Mouse (Mus musculus): Measurements from ENCODE around the gene Xpo4. TPM values are rescaled to one million over a fixed set of nuclear protein-coding genes. Genes with fewer than 3 reads are reported as not detected.

The Xpo4 gene
- polyA plus RNA-seq, 1 experiment from 2014 or later: 13.1 TPM

DNA sequence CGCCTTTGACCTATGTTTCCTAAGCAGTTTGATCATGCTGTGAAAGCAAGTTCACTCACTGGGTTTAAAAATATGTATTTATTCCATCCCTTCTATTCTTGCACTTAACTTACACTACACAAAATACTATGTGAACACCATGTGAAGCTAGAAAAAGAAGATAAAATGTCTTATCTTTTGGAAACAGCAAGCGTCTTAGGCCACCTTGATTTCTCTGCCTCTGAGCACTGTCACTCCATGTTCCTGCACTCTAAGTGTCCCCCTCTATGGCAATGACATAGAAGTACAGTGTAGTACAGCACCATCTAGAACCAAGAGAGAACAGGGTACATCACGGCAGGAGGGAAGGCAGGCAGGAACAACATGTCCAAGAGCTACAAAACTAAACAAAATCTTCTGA lies 42.3 kb downstream of the Xpo4 start:
- Histone ChIP-seq H3K4me3 (replicated peaks; ENCODE audit: low read length) (no peak overlapping the region), H3K9ac (replicated peaks; ENCODE audit: low read depth, low read length) (no peak overlapping the region), H3K36me3 (ENCODE audit: control insufficient read depth, insufficient read depth) (peaks cover 8% of the 10 kb centered on the region), H3K9me3 (ENCODE audit: control insufficient read depth, low read length) (no peaks in the 10 kb centered on the region), H3K4me2 (ENCODE audit: low read length) (no peak overlapping the region), H3K27me3 (replicated peaks; ENCODE audit: control insufficient read depth, insufficient read depth, low read length) (no peaks in the 10 kb centered on the region), H3K27ac (ENCODE audit: low read length) (no peak overlapping the region), H3K4me1 (replicated peaks; ENCODE audit: control insufficient read depth, insufficient read depth, low read length) (peaks cover 3% of the 10 kb centered on the region)
- no peak for ATAC-seq
- WGBS: 73% methylated on average over 3 of the region's 3 CpGs

DNA sequence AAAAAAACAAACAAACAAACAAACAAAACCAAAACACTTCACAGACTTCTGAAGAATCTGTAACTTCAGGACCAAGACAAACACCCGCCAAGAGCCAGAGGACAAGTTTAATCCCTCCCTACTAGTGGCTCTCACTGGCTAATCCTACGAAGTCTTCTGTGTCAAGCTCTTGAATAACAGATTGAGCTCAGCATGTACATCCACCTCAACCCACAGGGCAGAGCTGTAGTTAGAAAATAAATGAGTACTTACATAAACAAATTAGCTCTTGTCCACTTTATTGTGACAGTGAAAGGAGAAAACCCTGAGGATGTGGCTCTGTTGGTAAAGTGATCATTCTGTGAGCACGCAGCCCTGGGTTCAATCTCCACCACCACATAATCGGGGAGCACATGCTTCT lies 43.5 kb downstream of the Xpo4 start:
- peaks cover 9% of the 10 kb centered on the region; the same call in 1 of the 2 replicates for H3K36me3 ChIP-seq (ENCODE audit: control insufficient read depth, insufficient read depth)
- H3K9ac ChIP-seq (replicated peaks; ENCODE audit: low read depth, low read length): no peak overlapping the region
- H3K4me3 ChIP-seq (replicated peaks; ENCODE audit: low read length): no peak overlapping the region
- H3K4me1 ChIP-seq (replicated peaks; ENCODE audit: control insufficient read depth, insufficient read depth, low read length): peaks cover 3% of the 10 kb centered on the region
- no peaks in the 10 kb centered on the region for H3K27me3 ChIP-seq (replicated peaks; ENCODE audit: control insufficient read depth, insufficient read depth, low read length)
- H3K27ac ChIP-seq (ENCODE audit: low read length): no peak overlapping the region
- H3K9me3 ChIP-seq (ENCODE audit: control insufficient read depth, low read length): no peaks in the 10 kb centered on the region
- WGBS: 54% methylated on average over 4 of the region's 4 CpGs
- no peak overlapping the region for H3K4me2 ChIP-seq (ENCODE audit: low read length)
- no peak for ATAC-seq

DNA sequence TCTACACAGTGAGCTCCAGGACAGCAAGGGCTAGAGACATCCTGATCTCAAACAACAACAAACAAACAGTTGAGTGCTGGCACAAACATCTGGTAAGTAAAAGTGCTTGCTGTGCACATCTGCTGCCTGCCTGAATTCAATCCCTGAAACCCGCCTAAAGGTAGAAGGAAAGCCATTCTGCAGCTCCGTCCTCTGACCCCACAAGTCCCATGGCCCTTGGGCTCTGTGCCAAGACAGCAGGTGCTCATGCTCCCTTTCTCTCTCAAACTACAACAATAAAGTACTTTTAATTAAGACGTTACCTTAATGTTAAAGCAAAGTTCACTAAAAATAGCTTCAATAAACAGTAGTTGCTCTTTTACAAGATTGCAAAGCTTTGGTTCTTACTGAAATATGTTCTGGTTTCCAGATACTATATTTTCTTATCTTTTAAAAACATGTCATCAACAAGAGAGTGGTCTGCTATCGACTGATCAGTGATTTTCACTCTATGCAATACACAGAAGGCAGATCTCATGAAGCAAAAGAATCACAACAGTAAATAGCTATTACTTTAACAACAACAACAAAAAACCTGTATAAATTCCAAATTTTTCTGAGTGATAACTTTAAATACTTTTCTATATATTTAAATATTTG lies 44.5 kb downstream of the Xpo4 start:
- no peak overlapping the region for H3K27ac ChIP-seq (ENCODE audit: low read length)
- 31% methylated on average over 4 of the region's 4 CpGs for WGBS
- ATAC-seq: no peak

DNA sequence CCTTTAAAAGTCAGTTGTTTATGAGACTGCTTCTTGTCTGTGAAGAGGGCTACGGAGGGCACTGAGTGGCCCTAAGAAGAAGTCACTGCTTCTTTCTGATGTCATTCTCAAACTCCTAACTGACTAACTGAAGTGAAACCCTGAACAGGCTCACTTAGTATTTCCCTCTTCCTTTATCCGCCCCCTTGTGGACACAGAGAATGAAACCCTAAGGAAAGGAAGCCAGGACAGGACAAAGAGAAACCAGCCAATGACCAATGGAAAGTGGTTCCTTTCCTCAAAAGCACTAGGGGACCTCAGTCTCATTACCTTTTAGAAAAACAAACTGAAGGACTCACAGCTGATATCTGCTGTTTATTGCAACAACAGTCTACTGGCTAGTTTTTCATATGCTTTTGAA lies 45.7 kb downstream of the Xpo4 start:
- Histone ChIP-seq H3K9ac (replicated peaks; ENCODE audit: low read depth, low read length) (no peak overlapping the region), H3K9me3 (ENCODE audit: control insufficient read depth, low read length) (no peaks in the 10 kb centered on the region), H3K36me3 (ENCODE audit: control insufficient read depth, insufficient read depth) (0 out of 2 replicates have a peak, but pooled peaks cover 4% of the 10 kb centered on the region), H3K4me2 (ENCODE audit: low read length) (no peak overlapping the region), H3K27ac (ENCODE audit: low read length) (no peak overlapping the region), H3K4me3 (replicated peaks; ENCODE audit: low read length) (no peak overlapping the region), H3K4me1 (replicated peaks; ENCODE audit: control insufficient read depth, insufficient read depth, low read length) (peaks cover 3% of the 10 kb centered on the region), H3K27me3 (replicated peaks; ENCODE audit: control insufficient read depth, insufficient read depth, low read length) (no peaks in the 10 kb centered on the region)
- ATAC-seq: peak; percentile 52; the same call in 1 of the 2 replicates
- WGBS: 46% methylated on average over 2 of the region's 2 CpGs

More for the DNA sequence above, 44.5 kb downstream of the Xpo4 start:
- H3K4me2 ChIP-seq (ENCODE audit: low read length): no peak overlapping the region
- H3K36me3 ChIP-seq (ENCODE audit: control insufficient read depth, insufficient read depth): 0 out of 2 replicates have a peak, but pooled peaks cover 5% of the 10 kb centered on the region
- peaks cover 3% of the 10 kb centered on the region for H3K4me1 ChIP-seq (replicated peaks; ENCODE audit: control insufficient read depth, insufficient read depth, low read length)
- H3K27me3 ChIP-seq (replicated peaks; ENCODE audit: control insufficient read depth, insufficient read depth, low read length): no peaks in the 10 kb centered on the region
- H3K9me3 ChIP-seq (ENCODE audit: control insufficient read depth, low read length): no peaks in the 10 kb centered on the region
- no peak overlapping the region for H3K9ac ChIP-seq (replicated peaks; ENCODE audit: low read depth, low read length)
- H3K4me3 ChIP-seq (replicated peaks; ENCODE audit: low read length): no peak overlapping the region

DNA sequence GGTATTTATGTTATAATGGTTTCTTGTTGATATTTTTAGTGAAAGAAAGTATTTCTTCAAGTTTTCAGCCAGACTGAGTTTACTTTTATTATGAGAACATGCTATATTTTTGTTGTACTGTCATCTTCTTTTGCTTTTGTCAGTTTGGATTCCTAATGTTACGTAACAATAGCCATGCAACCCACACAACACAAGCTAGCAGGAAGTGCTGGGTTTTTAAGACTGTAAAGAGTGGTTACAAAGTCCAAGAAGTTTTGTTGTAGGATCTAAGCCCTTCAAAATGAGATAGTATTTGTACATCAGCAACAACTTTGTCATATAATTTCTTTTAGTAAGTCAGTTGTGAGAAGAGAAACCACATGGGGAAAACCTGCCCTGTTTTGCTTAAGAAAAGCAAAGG lies 47.6 kb downstream of the Xpo4 start:
- Histone ChIP-seq H3K9me3 (ENCODE audit: control insufficient read depth, low read length) (no peaks in the 10 kb centered on the region), H3K36me3 (ENCODE audit: control insufficient read depth, insufficient read depth) (0 out of 2 replicates have a peak, but pooled peaks cover 4% of the 10 kb centered on the region), H3K27ac (ENCODE audit: low read length) (no peak overlapping the region), H3K4me3 (replicated peaks; ENCODE audit: low read length) (no peak overlapping the region), H3K9ac (replicated peaks; ENCODE audit: low read depth, low read length) (no peak overlapping the region), H3K4me1 (replicated peaks; ENCODE audit: control insufficient read depth, insufficient read depth, low read length) (peaks cover 3% of the 10 kb centered on the region), H3K27me3 (replicated peaks; ENCODE audit: control insufficient read depth, insufficient read depth, low read length) (no peaks in the 10 kb centered on the region), H3K4me2 (ENCODE audit: low read length) (no peak overlapping the region)
- WGBS: 100% methylated on average over 1 of the region's 1 CpGs
- no peak for ATAC-seq

DNA sequence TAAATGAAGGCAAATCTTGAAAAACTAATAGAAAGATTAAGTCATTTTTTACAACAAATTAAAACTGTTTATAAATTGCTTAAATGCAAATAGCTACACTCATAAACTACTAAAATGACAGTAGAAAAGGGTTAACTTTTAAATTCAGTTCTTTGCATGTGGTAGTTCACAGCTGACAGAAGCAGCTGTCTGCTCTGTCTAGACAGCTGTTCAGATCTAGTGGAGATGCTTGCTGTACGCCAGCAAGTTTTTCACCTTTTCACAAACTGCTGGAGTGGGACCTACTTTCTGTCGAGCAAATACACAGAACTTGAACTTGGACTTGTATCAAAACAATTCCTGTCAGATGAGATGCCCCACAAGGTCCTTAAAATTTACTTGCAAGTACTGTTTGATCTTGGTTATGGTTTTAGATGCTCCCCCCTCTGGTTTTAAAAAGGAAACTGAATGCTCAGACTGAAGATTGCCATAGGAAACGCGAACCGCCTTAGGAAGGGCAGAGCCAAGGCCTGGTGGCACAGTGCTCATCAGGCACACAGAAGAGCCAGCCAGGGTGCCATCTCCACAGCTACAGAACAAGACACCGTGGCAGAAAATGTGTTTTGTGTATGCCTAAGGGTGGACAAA lies 48.8 kb downstream of the Xpo4 start:
- H3K27ac ChIP-seq (ENCODE audit: low read length): no peak overlapping the region
- H3K4me1 ChIP-seq (replicated peaks; ENCODE audit: control insufficient read depth, insufficient read depth, low read length): no peaks in the 10 kb centered on the region; the same call in none of the 2 replicates
- H3K4me2 ChIP-seq (ENCODE audit: low read length): no peak overlapping the region
- H3K9me3 ChIP-seq (ENCODE audit: control insufficient read depth, low read length): no peaks in the 10 kb centered on the region
- 0 out of 2 replicates have a peak, but pooled peaks cover 4% of the 10 kb centered on the region for H3K36me3 ChIP-seq (ENCODE audit: control insufficient read depth, insufficient read depth)
- no peak overlapping the region for H3K4me3 ChIP-seq (replicated peaks; ENCODE audit: low read length)
- ATAC-seq: no peak
- no peak overlapping the region for H3K9ac ChIP-seq (replicated peaks; ENCODE audit: low read depth, low read length)
- WGBS: 59% methylated on average over 6 of the region's 6 CpGs
- H3K27me3 ChIP-seq (replicated peaks; ENCODE audit: control insufficient read depth, insufficient read depth, low read length): no peaks in the 10 kb centered on the region

DNA sequence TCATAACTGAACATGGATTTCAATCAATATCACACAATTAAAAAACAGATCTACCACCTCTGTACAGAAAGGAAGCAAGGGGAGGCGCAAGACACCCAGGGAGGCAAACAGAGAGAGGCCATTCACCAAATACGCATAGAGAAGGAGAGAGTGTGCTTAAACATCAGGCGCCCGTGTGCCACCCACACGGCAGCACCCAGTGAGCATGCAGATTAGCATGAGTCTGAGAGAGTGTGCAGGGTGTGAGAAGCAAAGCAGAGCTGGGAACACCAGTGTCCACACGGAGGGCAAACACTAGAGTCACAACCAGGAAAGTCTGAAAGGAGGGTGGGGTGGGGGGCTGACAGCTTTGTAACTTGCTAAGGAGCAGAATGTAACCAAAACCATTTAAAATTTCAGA lies 49.4 kb downstream of the Xpo4 start:
- no peak for ATAC-seq
- WGBS: 56% methylated on average over 6 of the region's 6 CpGs
- H3K9ac ChIP-seq (replicated peaks; ENCODE audit: low read depth, low read length): no peak overlapping the region
- H3K27me3 ChIP-seq (replicated peaks; ENCODE audit: control insufficient read depth, insufficient read depth, low read length): no peaks in the 10 kb centered on the region
- no peak overlapping the region; the same call in 1 of the 2 replicates for H3K27ac ChIP-seq (ENCODE audit: low read length)
- no peak overlapping the region for H3K4me2 ChIP-seq (ENCODE audit: low read length)
- no peaks in the 10 kb centered on the region for H3K9me3 ChIP-seq (ENCODE audit: control insufficient read depth, low read length)
- peaks cover 5% of the 10 kb centered on the region for H3K4me1 ChIP-seq (replicated peaks; ENCODE audit: control insufficient read depth, insufficient read depth, low read length)
- H3K36me3 ChIP-seq (ENCODE audit: control insufficient read depth, insufficient read depth): 0 out of 2 replicates have a peak, but pooled peaks cover 4% of the 10 kb centered on the region
- no peak overlapping the region for H3K4me3 ChIP-seq (replicated peaks; ENCODE audit: low read length)

DNA sequence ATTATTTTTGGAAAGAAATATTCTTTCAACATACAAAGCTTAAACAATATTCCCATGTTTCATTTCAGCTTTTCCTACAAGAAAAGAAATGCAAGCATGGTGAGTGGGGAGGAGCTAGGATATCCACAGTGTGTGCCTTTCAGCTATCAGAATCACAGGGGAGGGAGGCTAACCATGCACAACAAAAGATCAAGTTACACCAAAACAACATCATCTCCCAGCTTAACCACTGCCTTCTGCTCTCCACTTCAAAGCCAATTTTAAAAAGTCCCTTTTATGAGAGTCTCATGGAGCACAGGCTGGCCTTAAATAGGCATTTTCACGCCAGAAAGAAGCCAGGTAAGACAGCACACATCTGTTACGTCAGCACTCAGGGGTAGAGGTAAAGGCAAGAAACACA lies 54.2 kb downstream of the Xpo4 start:
- H3K9me3 ChIP-seq (ENCODE audit: control insufficient read depth, low read length): no peaks in the 10 kb centered on the region
- H3K36me3 ChIP-seq (ENCODE audit: control insufficient read depth, insufficient read depth): no peaks in the 10 kb centered on the region
- no peak overlapping the region for H3K4me2 ChIP-seq (ENCODE audit: low read length)
- no peak for ATAC-seq
- no peak overlapping the region for H3K9ac ChIP-seq (replicated peaks; ENCODE audit: low read depth, low read length)
- H3K4me1 ChIP-seq (replicated peaks; ENCODE audit: control insufficient read depth, insufficient read depth, low read length): peaks cover 18% of the 10 kb centered on the region
- no peak overlapping the region for H3K27ac ChIP-seq (ENCODE audit: low read length)
- no peak overlapping the region for H3K4me3 ChIP-seq (replicated peaks; ENCODE audit: low read length)
- 33% methylated on average over 2 of the region's 2 CpGs for WGBS
- H3K27me3 ChIP-seq (replicated peaks; ENCODE audit: control insufficient read depth, insufficient read depth, low read length): no peaks in the 10 kb centered on the region

DNA sequence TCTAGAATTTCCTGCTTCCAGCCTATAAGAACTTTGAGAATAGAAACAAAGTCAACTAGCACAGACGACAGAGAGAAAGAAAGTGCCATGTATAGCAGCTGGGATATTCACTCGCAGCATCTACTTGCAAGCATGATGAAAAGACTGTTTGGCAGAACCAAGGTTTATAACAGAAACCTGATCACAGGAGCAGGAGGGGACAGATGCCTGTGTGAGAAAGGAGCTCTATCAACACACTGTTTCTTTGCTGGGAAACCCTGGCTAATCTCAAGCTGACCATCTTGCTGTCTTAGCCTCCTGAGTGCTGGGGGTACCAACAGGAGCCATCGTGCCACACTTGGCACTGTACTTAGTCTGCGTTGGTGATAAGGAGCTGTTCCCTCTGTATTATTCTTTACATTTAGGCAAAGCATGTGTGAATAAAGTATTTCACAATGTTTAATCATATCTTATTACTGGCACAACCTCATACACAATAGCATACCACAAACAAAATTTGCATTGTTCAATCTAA lies 55.4 kb downstream of the Xpo4 start:
- H3K4me3 ChIP-seq (replicated peaks; ENCODE audit: low read length): no peak overlapping the region
- 0 out of 2 replicates have a peak, but pooled peaks have one; percentile 28 for ATAC-seq
- H3K4me1 ChIP-seq (replicated peaks; ENCODE audit: control insufficient read depth, insufficient read depth, low read length): peaks cover 20% of the 10 kb centered on the region
- WGBS: 52% methylated on average over 4 of the region's 4 CpGs
- no peaks in the 10 kb centered on the region for H3K36me3 ChIP-seq (ENCODE audit: control insufficient read depth, insufficient read depth)
- no peak overlapping the region for H3K9ac ChIP-seq (replicated peaks; ENCODE audit: low read depth, low read length)
- H3K4me2 ChIP-seq (ENCODE audit: low read length): no peak overlapping the region
- 0 out of 2 replicates have a peak overlapping the region, but pooled peaks have one; percentile 4 for H3K27ac ChIP-seq (ENCODE audit: low read length)
- H3K9me3 ChIP-seq (ENCODE audit: control insufficient read depth, low read length): no peaks in the 10 kb centered on the region
- no peaks in the 10 kb centered on the region for H3K27me3 ChIP-seq (replicated peaks; ENCODE audit: control insufficient read depth, insufficient read depth, low read length)
